Mouse (Mus musculus) megakaryocyte, adult 5-6 weeks (primary cell): ENCODE results near the gene Ifnk. TPM values are rescaled to one million over a fixed set of nuclear protein-coding genes. Genes with fewer than 3 reads are reported as not detected.
A peak's percentile ranks its signal among the peaks of the same experiment; 100 is the strongest.

Experiments
- ATAC-seq: 2 replicates; pipeline ENCODE4 v1.8.0; 2016; ENCODE audit warnings: mild to moderate bottlenecking, inconsistent platforms; ENCODE audit not compliant: poor library complexity, severe bottlenecking
- total RNA-seq, 2 experiments: library from RNA; stranded (forward) in 1 of 2; stranded (reverse) in 1 of 2; fragments of 153-499, 151-499 nt in 1 of 2; fragments of 221-1000, 200-1000 nt in 1 of 2; gene quantifications; 2 replicates each; pipeline versions ENCODE4 v1.2.3 to v1.2.4; 2015 to 2017

The Ifnk gene
- not detected in 2 replicates for total RNA-seq (2015)
- not detected in 2 replicates for total RNA-seq (2017)

DNA sequence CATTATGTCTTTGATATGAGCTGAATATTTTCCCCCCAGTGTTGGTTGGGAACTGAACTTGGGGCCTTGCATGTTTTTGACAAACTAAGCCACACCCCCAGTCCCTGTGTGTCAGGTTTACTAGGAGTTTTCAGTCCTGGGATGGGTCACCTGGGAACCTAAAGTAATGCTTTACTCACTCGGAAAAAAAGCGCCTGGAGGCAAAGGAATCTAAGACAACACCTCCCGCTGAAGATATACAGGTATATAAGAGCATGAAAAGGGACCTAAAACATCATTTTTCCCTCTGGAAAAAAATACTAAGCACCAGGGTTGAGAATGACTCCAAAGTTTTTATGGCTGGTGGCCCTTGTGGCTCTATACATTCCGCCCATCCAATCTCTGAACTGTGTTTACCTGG lies at the start of gene Ifnk:
Gene Ifnk (plus strand): TSS at position 301 of the 400 bp plus-strand sequence.
- ATAC-seq, result no peak

DNA sequence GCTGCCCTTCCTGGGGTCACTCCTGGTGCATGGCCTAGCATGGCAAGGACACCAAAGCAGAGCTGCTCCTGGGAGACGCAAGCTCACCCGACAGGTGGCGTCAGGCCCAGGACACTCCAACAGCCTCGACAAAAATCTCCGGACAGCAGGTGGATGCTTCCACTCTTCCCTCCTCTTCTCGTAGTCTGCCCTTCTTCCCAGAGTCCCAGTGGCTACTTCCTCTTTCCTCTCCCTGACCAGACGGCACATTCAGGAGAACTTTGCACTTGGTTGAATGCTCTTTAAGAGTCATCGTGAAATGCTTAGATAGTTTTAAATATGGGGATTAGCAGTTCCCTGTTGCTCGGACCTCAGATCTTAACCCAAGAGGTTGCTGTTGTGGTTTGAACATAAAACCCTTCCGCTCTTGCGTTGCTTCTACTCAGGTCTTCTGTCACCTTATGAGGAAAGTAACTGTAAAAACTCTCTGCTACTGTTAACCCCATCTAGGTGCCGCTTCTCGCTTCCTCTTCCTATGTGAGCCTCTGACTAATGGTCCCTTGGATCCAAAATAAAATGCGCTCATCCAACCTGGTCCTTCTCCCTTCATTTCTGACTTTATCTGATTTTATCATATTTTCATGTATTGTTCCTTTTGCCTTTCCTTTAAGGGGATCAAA lies 46.6 kb upstream of the Ifnk start:
- peak; percentile 56 for ATAC-seq

DNA sequence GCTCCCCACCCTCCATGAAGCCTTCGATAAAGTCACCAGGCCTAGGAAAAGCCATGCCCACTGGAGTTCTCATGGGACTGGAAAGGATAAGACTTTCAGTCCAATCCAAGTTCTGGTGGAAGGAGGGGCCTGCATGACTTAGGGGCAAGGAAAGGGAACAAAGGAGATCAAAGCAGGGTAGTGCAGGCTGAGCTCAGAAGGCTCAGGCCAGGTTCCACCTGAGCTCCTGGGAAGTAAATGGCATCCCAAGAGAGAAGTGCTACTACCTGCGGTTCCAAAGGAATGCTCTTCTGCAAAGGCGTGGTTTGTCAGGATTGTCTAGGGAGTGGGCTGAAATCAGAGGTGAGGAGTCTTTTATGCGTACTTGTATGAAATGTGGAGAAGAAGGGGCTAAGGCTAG lies 39.4 kb upstream of the Ifnk start:
- ATAC-seq, result no peak

DNA sequence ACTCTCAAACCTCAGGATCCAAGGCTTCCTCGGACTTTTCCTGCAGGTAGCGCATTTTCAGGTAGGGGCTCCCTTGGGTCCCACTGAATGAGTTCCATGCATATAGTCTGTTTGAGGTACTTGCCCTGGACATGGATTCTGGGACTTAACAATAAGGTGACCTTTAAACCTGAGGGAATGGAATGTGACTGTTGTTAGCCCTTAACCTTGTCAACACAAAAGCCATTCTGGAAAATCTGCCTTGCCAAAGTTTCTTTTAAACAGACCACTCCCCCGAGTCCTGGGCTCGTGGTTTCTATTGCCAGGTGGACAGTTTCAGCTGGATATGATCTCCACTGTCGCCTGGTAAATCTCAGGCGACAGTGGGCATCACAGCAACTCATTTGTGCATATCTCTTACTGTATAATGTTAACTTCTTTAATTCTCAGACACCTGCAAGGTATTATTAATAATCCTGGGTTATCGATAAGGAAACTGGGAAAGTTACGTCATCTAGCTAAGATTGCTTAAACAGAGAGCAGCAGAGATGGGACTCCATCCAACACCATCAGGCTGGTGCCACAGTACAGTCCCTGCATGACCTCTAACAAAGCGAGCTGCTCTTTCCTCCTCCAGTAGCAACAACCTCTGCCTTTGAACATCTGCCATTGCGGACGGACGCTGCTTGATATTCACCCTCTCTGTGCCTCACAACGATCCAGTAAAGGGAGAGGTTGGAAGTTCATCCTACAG lies 38.2 kb upstream of the Ifnk start:
- no peak for ATAC-seq

DNA sequence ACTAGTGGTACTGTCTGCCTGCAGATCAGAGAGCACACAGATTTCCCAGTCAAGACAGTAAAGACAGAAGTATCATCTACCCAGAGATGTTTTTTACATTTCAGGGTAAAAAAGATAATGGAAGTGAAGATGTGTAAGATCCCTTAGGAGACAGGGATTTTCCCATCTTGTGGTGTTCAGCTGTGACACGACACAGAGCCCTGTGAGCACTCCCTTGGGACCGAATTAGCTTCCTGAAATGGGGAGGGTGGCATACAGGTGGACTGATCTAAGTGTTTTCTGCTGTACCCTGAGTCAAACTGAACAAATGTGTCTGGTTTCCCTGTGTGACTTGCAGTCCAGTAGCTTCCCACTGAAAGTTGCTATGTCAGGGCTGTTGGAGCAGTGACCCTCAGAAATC lies 36.9 kb upstream of the Ifnk start:
- no peak for ATAC-seq

DNA sequence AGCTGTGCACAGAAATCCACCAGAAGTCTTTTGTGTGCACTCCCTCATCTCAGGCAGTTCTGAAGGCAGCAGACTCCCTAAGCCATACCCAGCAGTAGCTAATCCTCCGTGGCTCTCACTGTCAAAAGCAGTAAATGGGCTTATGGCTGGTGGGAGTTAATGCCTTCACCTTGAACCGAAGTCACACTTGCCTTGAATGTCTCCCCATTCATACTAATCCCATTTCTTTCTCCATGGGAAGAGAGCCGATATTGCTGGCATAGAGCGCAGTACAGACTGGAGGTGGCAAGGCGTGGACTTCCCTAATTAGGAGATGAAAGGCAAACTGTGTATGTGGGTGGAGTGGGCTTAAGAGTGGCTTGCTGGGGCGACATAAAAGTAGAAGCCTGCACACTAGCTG lies 35.9 kb upstream of the Ifnk start:
- no peak for ATAC-seq

DNA sequence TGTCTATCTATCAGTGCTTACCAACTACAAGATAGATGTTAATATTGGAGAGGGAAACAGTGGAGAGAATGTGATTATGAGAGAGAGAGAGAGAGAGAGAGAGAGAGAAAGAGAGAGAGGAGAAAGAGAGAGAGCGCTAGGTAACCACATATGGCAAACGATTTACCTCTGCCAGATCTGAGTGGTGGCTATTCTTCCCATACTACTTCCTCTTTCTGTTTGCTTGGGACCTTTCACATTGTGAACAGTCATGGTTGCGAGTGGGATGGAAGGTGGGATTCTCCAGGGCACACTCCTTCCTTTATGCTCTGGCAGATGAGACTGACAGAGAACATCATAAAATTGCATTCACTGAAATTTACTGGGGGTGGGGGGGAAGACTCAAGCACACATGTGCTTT lies 34.7 kb upstream of the Ifnk start:
- peak; percentile 43; the same call in 1 of the 2 replicates for ATAC-seq

DNA sequence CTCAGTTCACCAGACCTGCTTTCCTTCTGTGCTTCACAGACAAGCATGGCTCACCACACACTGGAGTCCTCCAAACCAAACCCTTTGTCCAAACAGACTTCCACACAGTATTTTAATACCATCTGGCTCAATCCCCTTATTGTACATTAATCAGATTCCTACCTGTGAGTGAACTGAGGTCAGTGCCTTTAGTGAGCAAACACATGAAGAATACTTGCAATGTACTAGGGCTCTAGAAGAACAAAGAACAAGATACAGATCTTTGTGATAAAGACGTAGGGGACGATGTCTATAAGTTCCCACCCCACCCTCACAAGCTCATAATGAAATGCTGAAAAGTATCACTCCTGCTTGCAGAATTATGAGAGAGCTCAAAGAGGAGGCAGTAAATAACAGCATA lies 33.0 kb upstream of the Ifnk start:
- ATAC-seq, result no peak

DNA sequence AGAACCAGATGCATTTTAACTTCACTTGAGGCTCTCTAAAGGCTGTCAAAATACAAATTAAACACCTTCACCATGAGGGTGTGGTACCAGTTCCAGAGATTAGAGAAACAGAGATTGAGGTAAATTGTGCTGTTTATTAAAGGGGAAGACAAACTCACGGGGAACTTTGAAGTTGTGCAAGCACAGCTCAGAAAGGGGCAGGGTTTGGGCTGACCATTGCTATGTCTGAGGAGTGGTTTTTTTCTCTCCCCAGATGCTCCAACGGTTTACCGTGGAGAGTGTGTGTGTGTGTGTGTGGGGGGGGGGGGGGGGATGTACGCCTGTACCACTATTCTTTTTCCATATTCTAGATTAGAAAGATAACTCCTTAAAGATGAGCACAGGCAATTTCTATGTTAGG lies 31.7 kb upstream of the Ifnk start:
- peak; percentile 80 for ATAC-seq

DNA sequence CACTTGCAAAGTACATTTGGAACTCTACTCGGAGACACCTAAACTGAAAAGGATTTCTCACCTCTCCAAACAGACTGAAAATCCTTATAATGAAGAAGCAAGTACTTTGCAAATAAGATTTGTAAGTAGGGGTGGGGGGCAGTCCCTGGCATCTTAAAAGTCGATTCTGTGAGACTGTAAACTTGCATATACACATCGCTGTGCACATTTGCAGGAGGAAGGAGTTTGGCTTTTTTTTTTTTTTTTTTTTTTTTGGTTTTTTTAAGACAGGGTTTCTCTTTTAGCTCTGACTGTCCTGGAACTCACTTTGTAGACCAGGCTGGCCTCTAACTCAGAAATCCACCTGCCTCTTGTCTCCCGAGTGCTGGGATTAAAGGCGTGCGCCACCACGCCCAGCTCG lies 31.3 kb upstream of the Ifnk start:
- ATAC-seq, result no peak

DNA sequence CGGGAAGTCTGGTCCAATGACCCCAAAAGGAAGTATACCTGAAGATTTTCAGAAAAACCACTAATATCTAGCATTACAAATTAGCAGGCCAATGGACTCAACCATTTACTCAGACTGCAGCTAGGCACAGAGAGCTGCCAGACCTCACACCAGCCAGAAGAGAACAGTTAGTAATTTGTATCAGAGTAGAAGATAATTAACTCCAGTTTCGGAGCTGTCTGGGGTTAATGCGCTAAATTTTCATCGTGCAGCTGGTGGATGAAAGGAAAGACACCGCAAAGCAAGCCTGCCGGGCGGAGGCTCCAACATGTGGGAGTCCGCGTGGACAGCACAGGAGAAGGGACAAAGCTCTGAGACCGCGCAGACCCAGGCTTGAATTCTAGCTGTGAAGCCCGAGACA lies 30.8 kb upstream of the Ifnk start:
- no peak for ATAC-seq

DNA sequence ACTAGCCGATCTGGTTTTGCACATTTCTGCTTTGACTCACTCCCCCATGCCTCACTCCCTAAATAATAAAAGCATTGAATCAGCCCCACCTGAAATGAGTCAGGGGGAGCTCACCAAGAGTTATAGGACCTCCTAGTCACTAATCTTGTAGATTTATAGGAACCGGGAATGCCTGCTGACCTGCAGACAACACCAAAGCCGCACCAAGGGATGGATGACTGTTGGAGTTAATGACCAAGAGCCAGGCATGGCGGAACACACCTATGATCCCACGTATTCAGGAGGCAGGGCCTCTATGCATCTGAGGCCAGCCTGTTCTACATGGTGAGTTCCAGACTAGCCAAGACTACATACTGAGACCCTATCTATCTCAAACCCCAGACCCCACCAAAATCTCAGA lies 28.8 kb upstream of the Ifnk start:
- ATAC-seq, result no peak

DNA sequence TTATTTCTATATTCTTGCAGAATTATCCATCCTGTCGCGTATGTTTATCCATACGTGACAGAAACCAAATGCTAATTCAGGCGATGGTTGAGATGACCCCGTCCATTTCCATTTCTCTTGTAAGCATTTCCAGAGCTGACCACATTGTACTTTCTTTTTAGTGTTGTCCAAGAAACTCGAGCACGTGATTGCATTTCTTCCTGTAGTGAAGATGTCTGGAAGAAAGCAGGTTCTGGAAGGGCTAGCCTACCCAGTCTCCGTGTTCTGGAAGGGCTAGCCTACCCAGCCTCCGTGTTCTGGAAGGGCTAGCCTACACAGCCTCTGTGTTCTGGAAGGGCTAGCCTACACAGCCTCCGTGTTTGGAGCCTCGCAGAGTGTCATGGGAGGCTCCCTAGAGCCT lies 27.8 kb upstream of the Ifnk start:
- no peak for ATAC-seq

DNA sequence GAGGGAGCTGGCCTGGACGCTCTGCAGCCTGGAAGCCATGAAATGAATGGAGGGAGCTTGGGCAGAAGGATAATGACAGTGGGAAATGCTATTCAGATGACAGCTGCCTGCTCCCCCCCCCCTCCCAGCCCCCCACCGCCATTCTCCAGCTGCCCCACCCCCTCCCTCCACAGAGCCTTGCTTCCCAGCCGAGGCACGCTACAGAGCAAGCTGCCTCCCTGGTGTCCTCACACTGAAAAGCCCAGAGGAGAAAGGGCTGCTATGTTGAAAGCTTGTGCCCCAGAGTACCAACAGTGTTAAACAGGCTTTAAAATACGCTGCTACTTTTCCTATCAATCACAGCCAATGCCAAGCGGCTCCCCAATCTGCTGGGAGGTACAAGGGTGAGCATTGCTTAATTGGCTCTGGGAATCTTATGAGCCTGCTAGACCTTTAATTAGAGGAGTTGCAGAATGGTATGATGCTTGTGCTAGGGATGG lies 26.5 kb upstream of the Ifnk start:
- no peak for ATAC-seq

DNA sequence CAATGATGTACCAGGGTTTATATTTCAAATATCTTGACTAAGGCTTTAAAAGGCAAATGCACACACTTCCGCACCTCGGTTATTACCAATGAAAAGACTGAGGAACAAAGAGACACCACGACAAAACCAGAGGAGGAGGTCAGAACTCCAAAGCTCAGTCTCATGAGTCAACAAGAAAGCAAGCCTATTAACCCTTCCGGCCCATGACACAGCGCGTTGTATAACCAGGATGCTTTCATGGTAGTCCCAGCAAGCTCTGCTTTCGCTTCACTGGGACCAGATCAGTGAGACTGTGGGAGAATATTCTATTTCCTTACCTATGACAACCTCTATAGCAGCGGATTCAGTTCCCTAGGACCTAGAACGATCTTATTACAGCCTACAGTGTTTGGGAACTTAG lies 25.1 kb upstream of the Ifnk start:
- no peak for ATAC-seq

DNA sequence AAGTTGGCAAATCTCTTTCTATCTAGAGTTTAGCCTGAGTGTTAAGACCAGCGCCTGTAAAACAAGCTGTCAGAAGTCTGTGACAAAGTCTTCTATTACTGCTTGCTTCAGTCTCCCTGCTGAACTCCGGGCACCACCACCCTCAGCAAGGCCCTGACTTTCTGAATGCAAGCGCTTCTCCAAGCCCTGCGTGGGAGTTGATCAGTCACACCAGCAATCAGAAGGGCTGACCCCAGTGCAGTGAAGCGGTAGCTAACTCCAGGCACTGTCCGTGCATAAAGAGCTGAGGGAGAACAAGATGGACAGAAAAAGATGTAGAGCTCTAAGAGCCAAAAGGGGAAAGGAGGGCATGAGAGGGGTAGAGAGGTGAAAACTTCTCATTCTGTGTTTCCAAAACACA lies 24.1 kb upstream of the Ifnk start:
- ATAC-seq, result no peak

DNA sequence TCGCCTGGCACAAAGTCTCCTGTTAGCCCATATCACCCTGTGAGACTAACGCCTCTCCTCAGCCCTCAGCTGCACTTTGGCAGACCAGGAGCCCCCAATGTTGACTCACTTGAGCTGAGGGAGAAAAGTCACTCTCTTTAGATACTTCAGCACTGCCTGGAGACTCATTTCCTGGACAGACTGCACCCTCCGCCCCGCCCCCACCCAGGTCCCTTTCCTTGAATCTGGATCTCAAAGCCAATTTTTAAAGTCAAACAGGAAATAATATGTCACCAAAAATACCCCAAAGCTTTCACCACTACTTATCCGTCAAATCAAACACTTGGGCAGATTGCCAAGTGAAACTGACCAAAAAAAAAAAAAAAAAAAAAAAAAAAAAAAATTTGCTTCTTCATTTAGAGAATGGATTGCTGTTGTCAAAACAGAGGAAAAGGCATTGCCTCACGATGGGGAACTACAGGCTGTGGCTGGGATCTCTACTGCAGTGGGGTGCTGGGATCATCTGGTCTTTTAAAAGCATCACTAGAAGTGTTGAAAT lies 21.4 kb upstream of the Ifnk start:
- peak; percentile 86 for ATAC-seq

DNA sequence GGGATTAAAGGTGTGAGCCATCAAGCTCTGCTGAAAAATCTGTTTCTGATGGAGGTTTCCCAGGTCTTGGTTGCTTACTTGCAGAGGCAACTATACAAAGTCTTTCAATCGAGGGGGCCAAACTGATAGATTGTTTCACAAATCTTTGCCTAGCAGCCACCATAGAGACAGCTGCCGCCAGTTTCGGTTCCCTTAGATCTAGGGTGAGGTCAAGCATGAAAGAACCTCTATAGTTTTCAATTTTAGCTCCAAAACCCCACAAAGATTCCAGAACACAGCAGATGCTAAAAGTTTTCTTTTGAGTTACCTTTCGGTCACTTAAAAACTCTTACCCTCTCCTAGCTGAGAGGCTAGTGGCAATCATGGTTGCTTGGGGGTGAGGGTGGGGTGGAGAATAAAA lies 20.3 kb upstream of the Ifnk start:
- peak; percentile 44 for ATAC-seq

DNA sequence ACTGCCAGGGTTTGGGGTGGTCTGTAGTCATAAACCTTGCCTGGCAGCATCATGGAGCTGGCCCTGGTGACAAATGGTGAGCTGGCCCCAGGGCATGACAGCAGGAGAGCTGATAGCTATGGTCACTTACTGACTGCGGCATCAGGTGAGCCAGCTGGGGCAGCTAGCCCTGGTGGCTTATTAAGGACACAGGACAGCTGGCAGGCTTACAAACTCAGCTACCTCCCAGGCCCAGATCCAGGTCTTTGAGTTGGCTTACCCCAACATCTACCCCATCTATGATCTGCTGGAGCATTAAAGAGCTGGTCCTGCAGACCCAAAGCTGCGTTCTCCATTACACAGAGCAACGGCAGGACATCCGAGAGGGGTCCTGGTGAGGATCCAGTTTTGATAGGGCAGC lies 18.4 kb upstream of the Ifnk start:
- no peak for ATAC-seq

DNA sequence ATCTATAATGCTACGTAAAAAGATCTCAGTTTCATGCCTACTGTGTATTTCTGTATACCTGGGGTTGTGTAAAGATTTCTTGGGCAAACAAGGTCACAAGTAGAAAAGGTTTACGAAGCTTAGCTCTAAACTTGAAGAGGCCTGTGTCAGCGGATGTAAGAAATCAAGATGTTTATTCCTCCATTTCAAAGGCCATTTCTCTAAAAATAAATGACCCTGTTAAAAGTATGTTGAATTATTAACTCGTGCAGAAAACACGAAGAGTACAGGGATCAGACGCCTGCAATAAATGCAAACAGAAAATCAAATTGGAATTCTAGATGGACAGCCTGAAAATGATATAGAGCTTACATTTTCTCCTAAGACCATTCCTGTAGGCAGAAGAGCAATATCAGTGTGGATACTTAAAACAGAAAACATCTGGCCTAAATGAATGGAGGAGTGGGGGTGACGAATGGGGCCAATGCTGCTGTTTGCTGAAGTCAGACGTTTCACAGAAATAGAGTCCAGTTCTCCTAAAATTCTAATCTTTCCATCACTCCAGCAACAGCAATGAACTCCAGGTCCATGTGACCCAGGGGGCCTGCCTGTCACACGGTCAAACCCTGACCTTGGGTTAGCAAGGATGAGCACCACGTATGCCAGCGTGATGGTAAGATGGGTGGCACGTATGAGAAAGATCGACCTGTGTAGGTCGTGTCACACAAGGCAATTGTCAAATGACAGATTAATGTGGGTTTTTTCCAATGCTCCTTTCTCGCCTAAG lies 16.8 kb upstream of the Ifnk start:
- ATAC-seq, result no peak

DNA sequence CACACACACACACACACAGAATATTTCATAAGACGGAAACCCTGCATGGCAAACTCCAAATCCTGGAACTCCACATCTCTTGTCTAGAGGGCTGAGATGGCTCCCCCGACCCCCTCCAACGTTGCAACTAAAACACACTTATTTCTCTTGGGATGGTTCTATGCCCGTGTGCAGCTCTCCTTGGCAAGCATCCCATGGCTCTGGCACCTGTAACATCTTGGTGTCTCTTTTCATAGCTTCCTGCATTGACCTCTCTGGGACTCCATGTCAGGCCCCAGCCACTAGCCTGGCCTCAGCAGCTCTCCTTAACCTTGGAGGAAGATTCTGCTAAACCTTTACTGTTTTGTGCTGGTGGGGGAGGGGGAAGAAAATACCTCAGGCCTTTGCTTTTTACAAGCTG lies 16.1 kb upstream of the Ifnk start:
- ATAC-seq, result no peak

DNA sequence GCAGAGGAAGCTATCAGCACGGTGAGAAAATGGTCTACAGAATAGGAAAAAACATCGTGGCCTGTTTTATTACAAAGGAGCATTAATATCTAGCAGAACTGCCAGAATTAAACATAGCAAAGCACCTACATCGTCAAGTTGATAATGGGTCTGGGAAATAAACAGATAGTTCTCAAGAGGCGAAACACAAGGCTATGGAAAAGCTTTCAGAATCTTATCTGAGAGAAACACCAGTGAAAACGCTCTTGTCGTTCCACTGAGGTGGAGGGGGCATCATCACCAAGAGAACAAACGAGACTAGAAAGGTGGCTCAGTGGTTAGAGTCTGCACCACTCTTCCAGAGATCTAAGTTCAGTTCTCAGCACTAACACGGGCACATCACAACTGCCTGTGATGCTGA lies 14.9 kb upstream of the Ifnk start:
- ATAC-seq, result no peak
